Mouse (Mus musculus) stomach, postnatal 0 days (tissue): Measurements from ENCODE around the gene Nenf.

ENCODE experiments used
- CTCF ChIP-seq: IDR thresholded peaks from 2 replicates; pipeline ENCODE4 v1.5.1; 2016; ENCODE audit warnings: antibody characterized with exemption, low read depth, mild to moderate bottlenecking, moderate library complexity
- EP300 ChIP-seq: optimal IDR thresholded peaks from 2 replicates; pipeline ENCODE3; 2016; ENCODE audit warnings: antibody characterized with exemption

DNA sequence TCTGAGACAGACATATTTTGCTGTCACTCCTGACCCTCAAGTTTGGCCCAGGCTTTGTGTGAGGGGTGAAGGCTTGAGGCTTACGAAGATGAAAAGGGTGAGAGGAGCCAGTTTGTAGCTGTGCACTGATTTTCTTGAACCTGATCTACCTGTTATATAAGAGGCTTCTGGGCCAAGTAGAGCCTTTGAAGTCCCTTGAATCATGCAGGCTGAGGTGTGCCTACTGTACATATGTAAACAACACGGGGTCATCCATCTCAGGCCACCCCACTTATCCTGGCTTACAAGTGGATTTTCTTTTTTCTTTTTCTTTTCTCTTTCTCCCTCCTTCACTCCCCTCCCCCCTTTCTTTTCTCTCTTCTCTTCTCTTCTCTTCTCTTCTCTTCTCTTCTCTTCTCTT is 30.6 kb upstream of the Nenf start:
- no peak for TF ChIP-seq CTCF
- no peak for TF ChIP-seq EP300
